Mouse (Mus musculus): ENCODE measurements around the gene Cd70. TPM values are rescaled to one million over a fixed set of nuclear protein-coding genes. Genes with fewer than 3 reads are reported as not detected.

Gene Cd70
- polyA plus RNA-seq, 1 experiment from 2014 or later = not detected

DNA sequence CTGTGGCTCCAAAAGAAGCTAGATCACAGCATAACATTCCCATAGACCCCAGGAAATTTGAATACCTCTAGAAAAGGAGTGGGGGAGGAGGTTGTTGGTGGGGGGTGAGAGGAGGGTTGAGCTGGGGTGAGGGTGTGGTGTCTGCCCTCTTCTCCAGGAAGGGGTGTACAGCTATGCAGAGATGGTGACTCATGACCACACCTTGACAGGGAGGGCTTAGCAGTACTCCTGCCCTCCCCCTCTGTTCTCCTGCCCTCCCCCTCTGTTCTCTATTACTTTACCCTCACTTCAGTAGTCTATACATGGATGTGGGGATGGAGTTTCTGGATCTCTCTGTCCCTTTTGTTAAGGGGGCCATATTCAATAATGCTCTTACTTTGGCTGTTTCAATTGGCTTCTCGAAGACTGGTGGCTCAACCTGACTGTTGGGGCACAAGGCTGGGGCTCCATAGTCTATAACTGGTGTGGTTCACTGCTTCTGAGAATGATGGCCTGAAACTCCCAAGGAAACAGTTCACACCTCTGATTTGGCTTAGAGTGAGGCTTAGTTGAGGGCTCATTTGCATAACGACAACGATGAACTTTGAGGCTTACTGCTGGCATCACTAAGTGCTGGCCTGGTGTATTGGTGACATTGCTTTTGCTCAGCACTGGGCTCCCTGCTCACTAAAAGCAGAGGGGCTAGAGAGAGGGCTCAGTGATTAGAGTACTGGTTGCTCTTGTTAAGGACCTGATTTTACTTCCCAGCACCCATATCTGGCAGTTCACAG lies 23.5 kb downstream of the Cd70 start:
- H3K27me3 ChIP-seq (ENCODE audit: insufficient read depth, low read length) = no peaks in the 10 kb centered on the region
- H3K4me1 ChIP-seq (ENCODE audit: insufficient read depth) = no peaks in the 10 kb centered on the region
- no peaks in the 10 kb centered on the region for H3K36me3 ChIP-seq (replicated peaks; ENCODE audit: insufficient read depth, low read length)
- H3K9me3 ChIP-seq (ENCODE audit: low read length) = no peaks in the 10 kb centered on the region
- ATAC-seq = no peak
- no peak for DNase-seq
- H3K27ac ChIP-seq (ENCODE audit: low read depth) = no peak overlapping the region
- TF ChIP-seq EP300 (IDR thresholded peaks at IDR 0.05; ENCODE audit: low read depth) (no peak), CTCF (IDR thresholded peaks at IDR 0.05; ENCODE audit: low read depth) (no peak)
- 62% methylated on average over 3 of the region's 3 CpGs for WGBS (ENCODE audit: insufficient replicate concordance)
- no peak overlapping the region for H3K4me2 ChIP-seq (ENCODE audit: low read depth, low read length)
- H3K4me3 ChIP-seq (ENCODE audit: low read depth, low read length) = no peak overlapping the region
- no peak overlapping the region for H3K9ac ChIP-seq (replicated peaks)

DNA sequence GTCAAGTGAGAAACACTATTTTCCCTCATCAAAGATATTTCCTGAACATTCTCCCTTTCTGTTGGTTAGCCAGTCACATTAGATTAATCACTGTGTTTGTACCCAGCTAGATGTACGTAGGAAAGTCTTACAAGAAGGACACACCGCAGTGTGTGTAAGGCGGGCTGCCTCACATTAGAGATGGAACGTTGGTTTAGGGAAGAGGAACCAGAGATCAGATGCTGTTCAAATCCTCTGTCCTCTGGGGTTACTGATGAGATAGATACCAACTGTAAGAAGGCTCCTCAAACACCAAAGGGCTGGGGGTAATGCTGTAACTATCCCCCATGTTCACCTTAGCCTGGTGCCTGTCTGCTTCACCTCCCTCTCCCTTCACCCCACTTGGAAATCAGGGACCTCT lies 24.8 kb downstream of the Cd70 start:
- TF ChIP-seq CTCF (IDR thresholded peaks at IDR 0.05; ENCODE audit: low read depth) = no peak
- no peak for TF ChIP-seq EP300 (IDR thresholded peaks at IDR 0.05; ENCODE audit: low read depth)
- Histone ChIP-seq H3K9me3 (ENCODE audit: low read length) (no peaks in the 10 kb centered on the region), H3K27me3 (ENCODE audit: insufficient read depth, low read length) (no peaks in the 10 kb centered on the region), H3K4me1 (ENCODE audit: insufficient read depth) (no peaks in the 10 kb centered on the region), H3K9ac (replicated peaks) (no peak overlapping the region), H3K36me3 (replicated peaks; ENCODE audit: insufficient read depth, low read length) (no peaks in the 10 kb centered on the region), H3K27ac (ENCODE audit: low read depth) (no peak overlapping the region), H3K4me2 (ENCODE audit: low read depth, low read length) (no peak overlapping the region), H3K4me3 (ENCODE audit: low read depth, low read length) (no peak overlapping the region)
- 55% methylated on average over 4 of the region's 4 CpGs for WGBS (ENCODE audit: insufficient replicate concordance)
- ATAC-seq = no peak
- no peak for DNase-seq

DNA sequence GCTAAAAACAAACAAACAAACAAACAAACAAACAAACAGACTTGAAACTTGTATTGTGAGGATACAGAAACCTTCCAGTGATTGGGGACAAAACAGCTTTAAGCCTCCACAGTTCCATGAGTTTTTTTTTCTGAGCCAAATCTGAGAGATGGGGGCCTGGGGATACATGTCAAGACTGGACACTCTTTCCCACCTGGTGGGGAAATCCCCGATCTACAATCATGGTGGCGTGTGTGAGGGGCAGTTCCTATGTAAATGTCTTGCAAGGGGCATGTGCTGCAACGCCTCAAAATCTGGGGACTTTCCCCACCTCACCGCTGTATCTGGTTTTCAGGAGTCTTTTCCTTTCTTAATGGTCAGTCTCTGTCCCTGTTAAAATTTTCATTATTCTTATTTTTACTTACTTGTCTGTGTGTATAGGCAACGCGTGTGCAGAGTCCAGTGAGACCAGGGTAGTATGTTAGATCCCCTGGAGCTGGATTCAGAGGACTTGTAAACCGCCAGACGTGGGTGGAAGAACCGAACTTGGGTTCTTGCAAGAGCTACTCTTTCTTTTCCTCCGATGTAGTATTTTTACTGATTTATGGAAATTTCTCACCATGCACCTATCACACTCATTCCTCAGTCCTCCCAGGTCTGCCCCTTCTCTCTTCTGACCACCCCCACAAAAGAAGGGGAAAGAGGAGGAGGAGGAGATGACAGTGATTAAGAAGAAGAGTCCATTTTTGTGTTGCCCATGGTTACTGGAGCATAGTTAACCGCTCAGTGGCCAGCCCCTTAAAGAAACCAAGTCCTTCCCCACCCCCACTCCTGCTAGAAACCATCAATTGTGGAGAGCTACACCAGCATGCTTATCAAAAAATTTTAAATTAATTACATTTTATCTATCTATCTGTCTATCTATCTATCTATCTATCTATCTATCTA lies 26.1 kb downstream of the Cd70 start:
- H3K4me3 ChIP-seq (ENCODE audit: low read depth, low read length) = no peak overlapping the region
- DNase-seq (no peak), ATAC-seq (no peak)
- no peak overlapping the region for H3K4me2 ChIP-seq (ENCODE audit: low read depth, low read length)
- no peak overlapping the region for H3K27ac ChIP-seq (ENCODE audit: low read depth)
- no peak for TF ChIP-seq EP300 (IDR thresholded peaks at IDR 0.05; ENCODE audit: low read depth)
- no peak for TF ChIP-seq CTCF (IDR thresholded peaks at IDR 0.05; ENCODE audit: low read depth)
- 86% methylated on average over 11 of the region's 11 CpGs for WGBS (ENCODE audit: insufficient replicate concordance)
- no peaks in the 10 kb centered on the region for H3K9me3 ChIP-seq (ENCODE audit: low read length)
- no peaks in the 10 kb centered on the region for H3K27me3 ChIP-seq (ENCODE audit: insufficient read depth, low read length)
- H3K4me1 ChIP-seq (ENCODE audit: insufficient read depth) = no peaks in the 10 kb centered on the region; the same call in 1 of the 2 replicates
- H3K9ac ChIP-seq (replicated peaks) = no peak overlapping the region
- H3K36me3 ChIP-seq (replicated peaks; ENCODE audit: insufficient read depth, low read length) = no peaks in the 10 kb centered on the region

- Histone ChIP-seq H3K27me3 (ENCODE audit: insufficient read depth, low read length) (no peaks in the 10 kb centered on the region), H3K4me3 (ENCODE audit: low read depth, low read length) (no peak overlapping the region), H3K4me2 (ENCODE audit: low read depth, low read length) (no peak overlapping the region), H3K4me1 (ENCODE audit: insufficient read depth) (no peaks in the 10 kb centered on the region; the same call in 1 of the 2 replicates), H3K27ac (ENCODE audit: low read depth) (no peak overlapping the region), H3K9ac (replicated peaks) (no peak overlapping the region), H3K9me3 (ENCODE audit: low read length) (no peaks in the 10 kb centered on the region), H3K36me3 (replicated peaks; ENCODE audit: insufficient read depth, low read length) (no peaks in the 10 kb centered on the region)
- no peak for ATAC-seq
- 64% methylated on average over 2 of the region's 2 CpGs for WGBS (ENCODE audit: insufficient replicate concordance)
- TF ChIP-seq CTCF (IDR thresholded peaks at IDR 0.05; ENCODE audit: low read depth) = no peak
- TF ChIP-seq EP300 (IDR thresholded peaks at IDR 0.05; ENCODE audit: low read depth) = no peak
- DNase-seq = no peak
These were observed 27.7 kb downstream of the Cd70 start for GRCm38 (mm10) chr17:57121856-57122255.

GRCm38 (mm10) chr17:57118524-57119349 lies 30.8 kb downstream of the Cd70 start:
- H3K4me1 ChIP-seq (ENCODE audit: insufficient read depth) = no peaks in the 10 kb centered on the region; the same call in 1 of the 2 replicates
- H3K36me3 ChIP-seq (replicated peaks; ENCODE audit: insufficient read depth, low read length) = no peaks in the 10 kb centered on the region
- no peak overlapping the region for H3K4me3 ChIP-seq (ENCODE audit: low read depth, low read length)
- H3K27me3 ChIP-seq (ENCODE audit: insufficient read depth, low read length) = no peaks in the 10 kb centered on the region
- DNase-seq = peak; percentile 40
- H3K27ac ChIP-seq (ENCODE audit: low read depth) = no peak overlapping the region
- H3K9me3 ChIP-seq (ENCODE audit: low read length) = no peaks in the 10 kb centered on the region
- no peak for TF ChIP-seq EP300 (IDR thresholded peaks at IDR 0.05; ENCODE audit: low read depth)
- TF ChIP-seq CTCF (IDR thresholded peaks at IDR 0.05; ENCODE audit: low read depth) = no peak
- ATAC-seq = no peak
- peak overlapping the region; percentile 29; the same call in 1 of the 2 replicates for H3K4me2 ChIP-seq (ENCODE audit: low read depth, low read length)
- whole genome bisulfite sequencing (ENCODE audit: insufficient replicate concordance) = 5% methylated on average over 11 of the region's 11 CpGs
- no peak overlapping the region for H3K9ac ChIP-seq (replicated peaks)
